Mouse (Mus musculus) fibroblast of lung, adult 2 months (primary cell): ENCODE results near the gene Zdhhc1.

Experiments used
- DNase-seq: peaks from one replicate; pipeline ENCODE4 v3.0.0-alpha.2; 2011; ENCODE audit warnings: low read depth

Gene Zdhhc1

GRCm38 (mm10) chr8:105455218-105455617, 41.5 kb downstream of the Zdhhc1 start:
- no peak for DNase-seq

GRCm38 (mm10) chr8:105454088-105454487, 42.6 kb downstream of the Zdhhc1 start:
- no peak for DNase-seq

GRCm38 (mm10) chr8:105453296-105453695, 43.4 kb downstream of the Zdhhc1 start:
- DNase-seq: no peak

- DNase-seq: no peak
These were observed 44.6 kb downstream of the Zdhhc1 start for GRCm38 (mm10) chr8:105451903-105452603.

GRCm38 (mm10) chr8:105450977-105451376, 45.7 kb downstream of the Zdhhc1 start:
- DNase-seq: no peak

- DNase-seq: no peak
These were observed 48.1 kb downstream of the Zdhhc1 start for GRCm38 (mm10) chr8:105448596-105448995.

- no peak for DNase-seq
These were observed 48.5 kb downstream of the Zdhhc1 start for GRCm38 (mm10) chr8:105448188-105448587.

- DNase-seq: no peak
These were observed 50.6 kb downstream of the Zdhhc1 start for GRCm38 (mm10) chr8:105446127-105446552.

GRCm38 (mm10) chr8:105445296-105446126, 51.2 kb downstream of the Zdhhc1 start:
- no peak for DNase-seq

GRCm38 (mm10) chr8:105442661-105443060, 54.0 kb downstream of the Zdhhc1 start:
- no peak for DNase-seq

GRCm38 (mm10) chr8:105441433-105441832, 55.3 kb downstream of the Zdhhc1 start:
- no peak for DNase-seq

GRCm38 (mm10) chr8:105438865-105439264, 57.8 kb downstream of the Zdhhc1 start:
- DNase-seq: no peak

- no peak for DNase-seq
These were observed 59.5 kb downstream of the Zdhhc1 start for GRCm38 (mm10) chr8:105437078-105437748.

- no peak for DNase-seq
These were observed 60.5 kb downstream of the Zdhhc1 start for GRCm38 (mm10) chr8:105436218-105436617.

- DNase-seq: no peak
These were observed 62.6 kb downstream of the Zdhhc1 start for GRCm38 (mm10) chr8:105434136-105434535.

- DNase-seq: no peak
These were observed 63.2 kb downstream of the Zdhhc1 start for GRCm38 (mm10) chr8:105433511-105433910.

- no peak for DNase-seq
These were observed 63.7 kb downstream of the Zdhhc1 start for GRCm38 (mm10) chr8:105433021-105433420.

GRCm38 (mm10) chr8:105431743-105432515, 64.8 kb downstream of the Zdhhc1 start:
- no peak for DNase-seq

GRCm38 (mm10) chr8:105426878-105427277, 69.8 kb downstream of the Zdhhc1 start:
- DNase-seq: no peak
